Mouse (Mus musculus): Measurements from ENCODE around the gene Setdb2.
"Not testable (repeated sequence)": the region's sequence is repeated elsewhere in the genome, so short reads cannot be mapped to it uniquely, and the experiment has no call there.

Setdb2 gene

GRCm38 (mm10) chr14:59440558-59441471 lies at the start of gene Setdb2, which contains the start of gene Cab39l:
Setdb2 (minus strand) TSS chr14:59440884.
Cab39l (plus strand) TSS chr14:59440972.
- DNase-seq (ENCODE audit: low spot score): peak; percentile 75

GRCm38 (mm10) chr14:59485247-59485810 lies 44.6 kb upstream of the Setdb2 start:
- DNase-seq (ENCODE audit: low spot score): no peak

GRCm38 (mm10) chr14:59478699-59479098 lies 38.0 kb upstream of the Setdb2 start:
- no peak for DNase-seq (ENCODE audit: low spot score)

GRCm38 (mm10) chr14:59470781-59471180 lies 30.1 kb upstream of the Setdb2 start:
- no peak for DNase-seq (ENCODE audit: low spot score)

- DNase-seq (ENCODE audit: low spot score): no peak
Measured at GRCm38 (mm10) chr14:59467798-59468197, 27.1 kb upstream of the Setdb2 start.

GRCm38 (mm10) chr14:59466503-59466902 lies 25.8 kb upstream of the Setdb2 start:
- no peak for DNase-seq (ENCODE audit: low spot score)

- DNase-seq (ENCODE audit: low spot score): no peak
Measured at GRCm38 (mm10) chr14:59447981-59448380, 7.3 kb upstream of the Setdb2 start.

- DNase-seq (ENCODE audit: low spot score): no peak
Measured at GRCm38 (mm10) chr14:59445421-59445820, 4.7 kb upstream of the Setdb2 start.

- no peak for DNase-seq (ENCODE audit: low spot score)
Measured at GRCm38 (mm10) chr14:59441472-59441805, 755 bp upstream of the Setdb2 start.

GRCm38 (mm10) chr14:59440039-59440438 lies 645 bp downstream of the Setdb2 start:
- DNase-seq (ENCODE audit: low spot score): no peak

- no peak for DNase-seq (ENCODE audit: low spot score)
Measured at GRCm38 (mm10) chr14:59438505-59438904, 2.2 kb downstream of the Setdb2 start.

GRCm38 (mm10) chr14:59437398-59437797 lies 3.3 kb downstream of the Setdb2 start:
- DNase-seq (ENCODE audit: low spot score): no peak

GRCm38 (mm10) chr14:59435206-59435605 lies 5.5 kb downstream of the Setdb2 start:
- no peak for DNase-seq (ENCODE audit: low spot score)

GRCm38 (mm10) chr14:59433902-59434301 lies 6.8 kb downstream of the Setdb2 start:
- DNase-seq (ENCODE audit: low spot score): no peak

- no peak for DNase-seq (ENCODE audit: low spot score)
Measured at GRCm38 (mm10) chr14:59430556-59430955, 10.1 kb downstream of the Setdb2 start.

GRCm38 (mm10) chr14:59422912-59423663 lies 17.6 kb downstream of the Setdb2 start:
- no peak for DNase-seq (ENCODE audit: low spot score)

- no peak for DNase-seq (ENCODE audit: low spot score)
Measured at GRCm38 (mm10) chr14:59418171-59418570, 22.5 kb downstream of the Setdb2 start.

- not testable (repeated sequence) for DNase-seq (ENCODE audit: low spot score)
Measured at GRCm38 (mm10) chr14:59414979-59415378, 25.7 kb downstream of the Setdb2 start.

- no peak for DNase-seq (ENCODE audit: low spot score)
Measured at GRCm38 (mm10) chr14:59396999-59397398, 43.7 kb downstream of the Setdb2 start.

GRCm38 (mm10) chr14:59395281-59395680 lies 45.4 kb downstream of the Setdb2 start, which contains the start of gene Phf11c:
Phf11c (minus strand) TSS chr14:59395381.
- no peak for DNase-seq (ENCODE audit: low spot score)

- DNase-seq (ENCODE audit: low spot score): not testable (repeated sequence)
Measured at GRCm38 (mm10) chr14:59390181-59390580, 50.5 kb downstream of the Setdb2 start.

- DNase-seq (ENCODE audit: low spot score): no peak
Measured at GRCm38 (mm10) chr14:59389532-59389931, 51.2 kb downstream of the Setdb2 start.
